Mouse (Mus musculus) kidney, embryonic 16.5 days (tissue): ENCODE data around the gene Hmga1. TPM values are rescaled to one million over a fixed set of nuclear protein-coding genes. Genes with fewer than 3 reads are reported as not detected.
A peak's percentile ranks its signal among the peaks of the same experiment; 100 is the strongest.

Source experiments
- ATAC-seq: fragments of 200-750 bp; cut with Nextera tagmentation; 2 replicates; pipeline ENCODE4 v1.8.0; 2017; ENCODE audit warnings: moderate TSS enrichment; ENCODE audit not compliant: low FRiP score, low TSS enrichment
- H3K27ac ChIP-seq: fragments of 300-500 bp; sonication (generic); 2 replicates; pipeline ENCODE4 v1.5.1; 2014; ENCODE audit warnings: low read length
- H3K27me3 ChIP-seq: fragments of 300-500 bp; sonication (generic); 2 replicates; pipeline ENCODE4 v1.6.1; 2014; ENCODE audit warnings: low read length, control low read depth, mixed read lengths; ENCODE audit not compliant: insufficient read depth
- H3K36me3 ChIP-seq: fragments of 300-500 bp; sonication (generic); 2 replicates; pipeline ENCODE4 v1.6.1; 2014; ENCODE audit warnings: low read length, control low read depth, mixed read lengths; ENCODE audit not compliant: insufficient read depth
- H3K4me1 ChIP-seq: fragments of 300-500 bp; sonication (generic); 2 replicates; pipeline ENCODE4 v1.6.1; 2014; ENCODE audit warnings: low read length, control low read depth, mixed read lengths; ENCODE audit not compliant: insufficient read depth
- H3K4me2 ChIP-seq: fragments of 300-500 bp; sonication (generic); replicated peaks from 2 replicates; pipeline ENCODE4 v1.6.1; 2014; ENCODE audit warnings: low read depth, low read length
- H3K4me3 ChIP-seq: fragments of 300-500 bp; sonication (generic); 2 replicates; pipeline ENCODE4 v1.5.1; 2014; ENCODE audit warnings: mild to moderate bottlenecking, low read length
- H3K9ac ChIP-seq: fragments of 300-500 bp; sonication (generic); replicated peaks from 2 replicates; pipeline ENCODE4 v1.6.1; 2014; ENCODE audit warnings: low read length
- H3K9me3 ChIP-seq: fragments of 300-500 bp; sonication (generic); 2 replicates; pipeline ENCODE4 v1.6.1; 2016; ENCODE audit warnings: low read length, control low read depth
- WGBS: fragments of 180-500 bp; shearing (Covaris S2); extraction: QIAGEN DNeasy Blood & Tissue Kit; methylation state at CpG from one replicate; pipeline ENCODE4 v1.1.7; 2014; 5-methylcytosine and 5-hydroxymethylcytosine counted together
- polyA plus RNA-seq: library from polyadenylated mRNA; unstranded; fragments of >200 nt; fragmentation: Nextera tagmentation; extraction: Ambion mirVana; gene quantifications from 2 replicates; pipeline ENCODE4 v1.2.1, GENCODE M21; 2015

The Hmga1 gene
- polyA plus RNA-seq, 1 experiment from 2014 or later = 257 TPM

GRCm38 (mm10) chr17:27557927-27558661 lies 1.8 kb downstream of the Hmga1 start:
- peak overlapping the region; percentile 92 for H3K9ac ChIP-seq
- H3K27ac ChIP-seq = peak overlapping the region; percentile 96
- peak overlapping the region; percentile 80 for H3K4me3 ChIP-seq
- H3K4me1 ChIP-seq = peaks cover 47% of the 10 kb centered on the region
- WGBS = 7% methylated on average over 14 of the region's 14 CpGs
- H3K4me2 ChIP-seq = peak overlapping the region; percentile 92
- no peaks in the 10 kb centered on the region for H3K27me3 ChIP-seq
- peaks cover 9% of the 10 kb centered on the region for H3K36me3 ChIP-seq
- H3K9me3 ChIP-seq = no peaks in the 10 kb centered on the region
- ATAC-seq = no peak

- 14% methylated on average over 5 of the region's 5 CpGs for WGBS
- no peak for ATAC-seq
- peak overlapping the region; percentile 80 for H3K4me3 ChIP-seq
These were observed 2.5 kb downstream of the Hmga1 start for GRCm38 (mm10) chr17:27558845-27559244.

GRCm38 (mm10) chr17:27559596-27559995 lies 3.3 kb downstream of the Hmga1 start:
- no peak overlapping the region for H3K27ac ChIP-seq
- peak overlapping the region; percentile 92; the same call in 1 of the 2 replicates for H3K4me2 ChIP-seq
- no peak for ATAC-seq
- H3K27me3 ChIP-seq = no peaks in the 10 kb centered on the region
- H3K9ac ChIP-seq = no peak overlapping the region
- 70% methylated on average over 10 of the region's 12 CpGs for WGBS
- H3K9me3 ChIP-seq = no peaks in the 10 kb centered on the region
- peaks cover 44% of the 10 kb centered on the region for H3K4me1 ChIP-seq
- H3K36me3 ChIP-seq = peaks cover 13% of the 10 kb centered on the region
- no peak overlapping the region for H3K4me3 ChIP-seq

More at GRCm38 (mm10) chr17:27558845-27559244, 2.5 kb downstream of the Hmga1 start:
- Histone ChIP-seq H3K36me3 (peaks cover 13% of the 10 kb centered on the region), H3K4me1 (peaks cover 46% of the 10 kb centered on the region), H3K27me3 (no peaks in the 10 kb centered on the region), H3K9ac (peak overlapping the region; percentile 51), H3K4me2 (peak overlapping the region; percentile 92), H3K9me3 (no peaks in the 10 kb centered on the region), H3K27ac (peak overlapping the region; percentile 32; the same call in 1 of the 2 replicates)

- Histone ChIP-seq H3K4me1 (peaks cover 37% of the 10 kb centered on the region), H3K9ac (no peak overlapping the region), H3K9me3 (no peaks in the 10 kb centered on the region), H3K27ac (no peak overlapping the region), H3K27me3 (no peaks in the 10 kb centered on the region), H3K4me3 (no peak overlapping the region), H3K36me3 (peaks cover 13% of the 10 kb centered on the region), H3K4me2 (no peak overlapping the region)
- 85% methylated on average over 13 of the region's 13 CpGs for WGBS
- no peak for ATAC-seq
These were observed 4.7 kb downstream of the Hmga1 start for GRCm38 (mm10) chr17:27560926-27561480.

GRCm38 (mm10) chr17:27561809-27562526 lies 5.7 kb downstream of the Hmga1 start:
- H3K27ac ChIP-seq = no peak overlapping the region
- no peak overlapping the region for H3K4me3 ChIP-seq
- no peak overlapping the region for H3K4me2 ChIP-seq
- H3K27me3 ChIP-seq = no peaks in the 10 kb centered on the region
- H3K4me1 ChIP-seq = peaks cover 40% of the 10 kb centered on the region
- no peak for ATAC-seq
- no peak overlapping the region for H3K9ac ChIP-seq
- no peaks in the 10 kb centered on the region for H3K9me3 ChIP-seq
- peaks cover 13% of the 10 kb centered on the region for H3K36me3 ChIP-seq
- WGBS = 57% methylated on average over 10 of the region's 11 CpGs

- Histone ChIP-seq H3K27me3 (no peaks in the 10 kb centered on the region), H3K27ac (no peak overlapping the region), H3K9ac (no peak overlapping the region), H3K4me2 (no peak overlapping the region), H3K4me3 (no peak overlapping the region), H3K36me3 (peaks cover 13% of the 10 kb centered on the region), H3K9me3 (no peaks in the 10 kb centered on the region), H3K4me1 (peaks cover 25% of the 10 kb centered on the region)
- ATAC-seq = no peak
- 62% methylated on average over 7 of the region's 7 CpGs for WGBS
These were observed 7.5 kb downstream of the Hmga1 start for GRCm38 (mm10) chr17:27563771-27564244.

GRCm38 (mm10) chr17:27564391-27565162 lies 8.3 kb downstream of the Hmga1 start:
- no peaks in the 10 kb centered on the region for H3K27me3 ChIP-seq
- peak overlapping the region; percentile 76 for H3K4me2 ChIP-seq
- peak overlapping the region; percentile 58 for H3K9ac ChIP-seq
- no peak for ATAC-seq
- 12% methylated on average over 20 of the region's 20 CpGs for WGBS
- no peaks in the 10 kb centered on the region for H3K9me3 ChIP-seq
- H3K4me3 ChIP-seq = peak overlapping the region; percentile 56
- peak overlapping the region; percentile 1; the same call in 1 of the 2 replicates for H3K27ac ChIP-seq
- peaks cover 19% of the 10 kb centered on the region for H3K4me1 ChIP-seq
- peaks cover 13% of the 10 kb centered on the region for H3K36me3 ChIP-seq

GRCm38 (mm10) chr17:27565163-27565941 lies 9.1 kb downstream of the Hmga1 start, which contains the start of gene AI413582:
Gene AI413582 (minus strand): TSS chr17:27565756.
- Histone ChIP-seq H3K27ac (peak within 1 kb of the TSS; percentile 1), H3K4me2 (peak within 1 kb of the TSS; percentile 76)
- under 1% methylated on average over 57 of the region's 58 CpGs for WGBS

GRCm38 (mm10) chr17:27565942-27566267 lies 9.6 kb downstream of the Hmga1 start:
- Histone ChIP-seq H3K9me3 (no peaks in the 10 kb centered on the region), H3K4me2 (peak overlapping the region; percentile 76), H3K9ac (peak overlapping the region; percentile 58), H3K4me1 (peaks cover 17% of the 10 kb centered on the region), H3K4me3 (peak overlapping the region; percentile 56), H3K36me3 (peaks cover 13% of the 10 kb centered on the region), H3K27me3 (no peaks in the 10 kb centered on the region), H3K27ac (no peak overlapping the region)
- ATAC-seq = no peak
- WGBS = under 1% methylated on average over 13 of the region's 13 CpGs

More at GRCm38 (mm10) chr17:27565163-27565941, 9.1 kb downstream of the Hmga1 start, which contains the start of gene AI413582:
- peaks cover 13% of the 10 kb centered on the region for H3K36me3 ChIP-seq
- peak within 1 kb of the TSS; percentile 58 for H3K9ac ChIP-seq
- H3K4me3 ChIP-seq = peak within 1 kb of the TSS; percentile 56
- peak; percentile 95 for ATAC-seq
- no peaks in the 10 kb centered on the region for H3K27me3 ChIP-seq
- peaks cover 17% of the 10 kb centered on the region for H3K4me1 ChIP-seq
- no peaks in the 10 kb centered on the region for H3K9me3 ChIP-seq
